Mouse (Mus musculus): ENCODE data around the gene Slc6a19.

The Slc6a19 gene

DNA sequence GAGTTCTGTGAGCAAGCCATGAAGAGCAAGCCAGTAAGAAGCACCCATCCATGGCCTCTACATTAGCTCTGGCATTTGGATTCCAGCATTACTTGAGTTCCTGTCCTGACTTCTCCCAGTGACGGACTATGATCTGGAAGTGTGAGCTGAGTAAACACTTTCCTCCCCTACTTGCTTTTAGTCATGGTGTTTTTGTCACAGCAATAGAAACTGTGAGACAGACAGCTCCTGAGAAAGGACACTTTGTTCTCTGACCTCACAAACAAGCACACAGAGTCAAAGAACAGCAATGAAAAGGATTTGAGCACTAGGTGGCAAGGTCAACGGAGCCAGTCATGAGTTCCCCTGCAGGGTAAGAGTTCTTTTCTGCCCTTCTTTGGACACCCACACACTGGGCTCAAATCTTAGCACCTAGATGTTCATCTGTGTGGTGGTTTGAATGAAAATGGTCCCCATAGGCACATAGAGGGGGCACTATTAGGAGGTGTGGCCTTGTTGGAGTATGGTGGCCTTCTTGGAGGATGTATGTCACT, 44.4 kb downstream of the Slc6a19 start:
- no peak for DNase-seq (ENCODE audit: low spot score in 2 of 2)

DNA sequence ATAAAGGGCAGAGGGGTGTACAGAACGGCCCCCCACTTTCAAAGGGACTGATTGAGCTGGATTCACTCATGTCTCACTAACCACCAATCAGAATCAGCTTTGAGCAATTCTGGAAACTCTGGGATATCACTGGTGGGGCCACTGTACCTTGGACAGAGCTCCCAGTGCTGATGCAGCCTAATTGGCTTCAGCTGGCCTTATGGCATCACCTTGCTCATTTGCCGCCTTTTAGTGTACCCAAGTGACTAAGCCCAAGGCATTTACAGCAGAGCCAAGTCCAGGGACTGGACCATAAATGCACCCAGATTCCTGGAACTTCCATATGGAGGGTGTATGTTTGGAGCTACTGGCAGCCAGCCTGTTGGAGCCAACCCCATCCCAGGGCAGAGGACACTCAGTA, 45.7 kb downstream of the Slc6a19 start:
- DNase-seq (ENCODE audit: low spot score in 2 of 2): no peak

DNA sequence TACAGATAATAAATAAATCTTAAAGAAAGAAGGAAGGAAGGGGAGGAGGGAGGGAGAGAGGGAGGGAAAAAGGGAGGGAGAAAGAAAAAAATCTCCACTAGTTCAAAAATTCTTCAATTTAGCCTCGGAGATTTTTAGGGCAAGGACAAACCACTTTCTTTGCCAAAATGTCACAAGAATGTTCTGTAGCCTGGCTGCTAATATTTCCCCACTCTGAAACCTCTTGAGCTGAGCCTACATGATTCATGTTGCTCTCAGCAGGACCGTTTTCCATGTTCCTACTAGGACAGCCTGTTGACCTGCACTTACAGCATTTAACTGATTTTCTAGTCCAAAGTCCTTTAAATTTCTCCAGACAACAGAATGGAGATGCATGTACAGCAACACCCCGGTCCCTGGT, 49.7 kb downstream of the Slc6a19 start:
- no peak for DNase-seq (ENCODE audit: low spot score in 2 of 2)

DNA sequence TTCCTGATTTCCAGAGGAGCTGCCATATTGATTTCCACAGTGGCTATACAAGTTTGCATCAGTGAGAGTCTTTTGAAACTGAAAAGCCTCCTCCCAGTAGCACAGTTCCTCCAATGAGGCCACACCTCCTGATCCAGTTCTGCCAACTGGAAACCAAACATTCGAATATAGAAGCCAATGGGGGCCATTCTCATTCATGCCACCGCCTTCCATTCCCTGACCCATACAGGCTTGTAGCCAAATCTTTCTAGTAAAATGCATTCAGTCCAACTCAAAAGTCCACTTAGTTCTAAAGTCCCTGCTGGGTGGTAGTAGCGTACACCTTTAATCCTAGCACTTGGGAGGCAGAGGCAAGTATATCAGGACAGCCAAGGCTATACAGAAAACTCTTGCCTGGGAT, 51.4 kb downstream of the Slc6a19 start:
- no peak for DNase-seq (ENCODE audit: low spot score in 2 of 2)

DNA sequence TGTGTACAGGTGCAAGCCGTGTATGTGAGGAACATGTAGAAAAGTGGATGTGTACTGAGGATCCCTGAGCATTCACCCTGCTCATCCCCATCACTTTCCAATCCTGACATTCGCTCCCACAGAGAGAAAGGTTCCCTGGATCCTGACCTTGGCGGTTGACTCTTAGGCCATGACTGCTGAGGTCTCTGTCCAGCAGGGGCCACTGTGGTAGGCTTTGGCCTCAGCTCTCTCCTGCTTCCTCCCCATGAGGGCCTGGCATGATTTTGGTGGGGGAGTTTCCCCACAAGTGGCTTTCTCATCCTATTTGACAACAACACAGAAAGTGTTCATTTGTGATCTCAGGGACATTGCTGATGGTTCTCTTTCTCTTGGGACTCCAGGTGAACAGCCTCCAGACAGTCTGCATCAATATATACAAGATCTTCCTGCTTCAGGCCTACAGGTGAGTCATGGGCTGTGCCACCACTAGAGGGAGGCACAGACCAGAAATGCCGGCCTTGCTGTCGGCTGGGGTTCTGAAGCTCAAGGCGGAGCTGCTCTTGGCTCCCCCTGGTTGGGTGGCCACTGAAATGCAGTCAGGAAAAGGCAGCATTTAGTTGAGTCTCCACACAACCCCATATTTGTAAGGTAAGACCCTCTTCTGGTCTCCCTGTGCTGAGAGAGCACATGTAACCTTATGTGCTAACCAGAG, 58.1 kb downstream of the Slc6a19 start:
- DNase-seq (ENCODE audit: low spot score in 2 of 2): peak; percentile 33 to 41

DNA sequence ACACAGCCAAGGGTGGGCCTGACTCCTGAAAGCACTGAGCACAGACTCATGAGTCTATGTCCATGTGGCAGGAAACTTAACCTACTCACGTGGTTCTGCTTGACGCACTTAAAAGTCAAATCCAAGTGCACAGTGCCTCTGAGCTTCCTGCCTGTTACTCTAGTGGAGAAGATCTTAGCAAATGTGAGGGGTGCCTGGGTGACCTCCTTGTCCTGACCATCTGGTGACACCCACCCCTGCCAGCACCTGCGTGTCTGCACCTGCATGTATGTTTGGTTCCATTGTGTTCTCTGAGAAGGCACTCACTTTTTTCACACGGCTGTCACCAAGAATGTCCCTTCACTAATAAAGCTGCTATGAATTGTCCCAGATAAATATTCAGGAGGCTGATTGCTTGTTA, 63.4 kb downstream of the Slc6a19 start:
- DNase-seq (ENCODE audit: low spot score in 2 of 2): no peak

DNA sequence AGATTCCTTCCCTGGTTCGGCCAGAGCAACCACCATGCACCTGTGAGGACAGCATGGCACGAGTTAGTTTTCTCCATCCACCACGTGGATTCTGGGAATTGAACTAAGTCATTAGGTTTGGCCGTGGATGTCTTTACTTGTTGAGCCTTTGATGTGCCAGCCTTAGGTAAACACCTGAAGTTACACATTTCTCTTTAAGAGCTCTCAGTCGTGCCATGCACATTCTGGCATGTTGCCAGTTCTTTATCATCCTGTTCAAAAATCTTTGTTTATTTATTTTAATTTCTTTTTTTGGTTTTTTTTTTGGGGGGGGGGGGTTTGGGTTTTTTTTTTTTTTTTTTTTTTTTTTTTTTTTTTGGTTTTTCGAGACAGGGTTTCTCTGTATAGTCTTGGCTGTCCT, 66.8 kb downstream of the Slc6a19 start:
- no peak for DNase-seq (ENCODE audit: low spot score in 2 of 2)

DNA sequence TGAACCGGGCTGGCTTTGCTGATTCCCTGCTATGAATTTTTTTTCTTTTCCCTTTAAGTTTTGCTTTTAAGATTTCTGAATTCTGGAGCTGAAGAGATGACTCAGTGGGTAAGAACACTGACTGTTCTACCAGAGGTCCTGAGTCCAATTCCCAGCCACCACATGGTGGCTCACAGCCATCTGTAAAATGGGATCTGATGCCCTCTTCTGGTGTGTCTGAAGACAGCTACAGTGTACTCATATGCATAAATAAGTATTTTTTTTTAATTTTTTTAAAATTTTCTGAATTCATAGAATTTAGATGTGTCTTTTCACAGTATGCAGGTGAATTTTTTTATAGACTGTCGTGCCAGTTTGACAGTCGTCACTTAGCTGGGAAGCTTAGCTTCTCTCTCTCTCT, 72.8 kb downstream of the Slc6a19 start:
- no peak for DNase-seq (ENCODE audit: low spot score in 2 of 2)
